Mouse (Mus musculus) Patski (cell line): ENCODE results near the gene Hist1h4k. TPM values are rescaled to one million over a fixed set of nuclear protein-coding genes. Genes with fewer than 3 reads are reported as not detected.

Experiments used
- ATAC-seq: fragments of 100-300 bp; one replicate; pipeline ENCODE4 v1.8.0; 2021
- CTCF ChIA-PET: fragments of 350-600 bp; sonication (Branson Sonifier 250); formaldehyde crosslinking; loops from one replicate; lab custom pipeline; 2022; ENCODE audit warnings: inconsistent platforms; lab: Charles Lee
- POLR2A ChIA-PET: fragments of 350-600 bp; sonication (Branson Sonifier 250); formaldehyde crosslinking; loops from one replicate; lab custom pipeline; 2022; ENCODE audit warnings: antibody characterized with exemption, inconsistent platforms; lab: Charles Lee
- DNase-seq: peaks from one replicate; pipeline ENCODE4 v3.0.0-alpha.2; 2011; ENCODE audit warnings: low read depth, low spot score
- H3K27me3 ChIP-seq: fragments of 371-371 bp; one replicate; pipeline ENCODE4 v1.5.1; 2021
- CTCF ChIP-seq: fragments of 100-300 bp; IDR thresholded peaks from one replicate; pipeline ENCODE4 v1.5.1; 2021
- in situ Hi-C: fragments of 300-500 bp; cut with MboI; formaldehyde crosslinking; loops from 3 replicates; pipeline ENCODE4 v1.11.1; 2018; ENCODE audit warnings: low pct_unique_long_range_greater_than_20kb, mixed read lengths
- polyA plus RNA-seq: library from polyadenylated mRNA; unstranded; gene quantifications from one replicate; pipeline ENCODE4 v1.2.3, GENCODE M21; 2021

The Hist1h4k gene
- polyA plus RNA-seq, 1 experiment from 2014 or later = 6.5 TPM

GRCm38 (mm10) chr13:21710821-21711525 lies 39.3 kb downstream of the Hist1h4k start:
- peaks cover 6% of the 10 kb centered on the region for H3K27me3 ChIP-seq
- POLR2A ChIA-PET = interaction anchor here (0.5 to 0.7 kb wide), 3 partner anchors 537 to 1818 kb away, joined by 3 to 4 read pairs (median 4); no protein-coding TSS in a partner anchor
- CTCF ChIA-PET = interaction anchor here (1.0 kb wide), 2 partner anchors 10 to 16 kb away, joined by 3 to 4 read pairs; no protein-coding TSS in a partner anchor
- DNase-seq (no peak), ATAC-seq (peak; percentile 69)
- TF ChIP-seq CTCF = no peak
- in situ Hi-C loops = loop anchor here (5.0 to 10.0 kb wide), 4 partner anchors 331 to 1824 kb away; partner anchors contain the start of genes Abt1, Hist1h2af, Hist1h2ag and Hist1h2bj

- peaks cover 10% of the 10 kb centered on the region for H3K27me3 ChIP-seq
- POLR2A ChIA-PET = no interaction called here
- in situ Hi-C loops = loop anchor here (5.0 to 10.0 kb wide), 4 partner anchors 332 to 1825 kb away; partner anchors contain the start of genes Abt1, Hist1h2af, Hist1h2ag and Hist1h2bj
- DNase-seq = peak; percentile 64
- peak; percentile 84 for ATAC-seq
- CTCF ChIA-PET = interaction anchor here (1.0 kb wide), 1 partner anchor 15 kb away, joined by 3 read pairs; no protein-coding TSS in a partner anchor
- TF ChIP-seq CTCF = peak; percentile 88
These were observed 40.1 kb downstream of the Hist1h4k start for GRCm38 (mm10) chr13:21710031-21710711.

- in situ Hi-C loops = no loop called here
- DNase-seq (no peak), ATAC-seq (no peak)
- no peak for TF ChIP-seq CTCF
- CTCF ChIA-PET = no interaction called here
- peaks cover 20% of the 10 kb centered on the region for H3K27me3 ChIP-seq
- POLR2A ChIA-PET = no interaction called here
These were observed 43.6 kb downstream of the Hist1h4k start for GRCm38 (mm10) chr13:21706669-21707068.

Other genes with a start within 250 kb of the Hist1h4k start
- gene Gm11273, start 249.1 kb downstream of the Hist1h4k start, polyA plus RNA-seq = 416 TPM
- gene Zkscan8, start 219.4 kb downstream of the Hist1h4k start, polyA plus RNA-seq = 12.5 TPM
- gene Olfr1366, start 207.7 kb downstream of the Hist1h4k start, polyA plus RNA-seq = 0.01 TPM
- gene Olfr1535, start 190.6 kb downstream of the Hist1h4k start, polyA plus RNA-seq = 0.09 TPM
- gene Olfr1364, start 168.7 kb downstream of the Hist1h4k start, polyA plus RNA-seq = not detected
- gene Olfr1362, start 136.5 kb downstream of the Hist1h4k start, polyA plus RNA-seq = not detected
- not detected for gene Olfr11, start 108.0 kb downstream of the Hist1h4k start, polyA plus RNA-seq
- gene Olfr1361, start 87.1 kb downstream of the Hist1h4k start, polyA plus RNA-seq = not detected
- not detected for gene Olfr1360, start 73.1 kb downstream of the Hist1h4k start, polyA plus RNA-seq
- not detected for gene Olfr1359, start 52.4 kb downstream of the Hist1h4k start, polyA plus RNA-seq
- gene Hist1h2bl, start 34.4 kb downstream of the Hist1h4k start, polyA plus RNA-seq = 1.1 TPM
- gene Hist1h2ai, start 34.1 kb downstream of the Hist1h4k start, polyA plus RNA-seq = not detected
- gene Hist1h3h, start 32.8 kb downstream of the Hist1h4k start, polyA plus RNA-seq = 4.9 TPM
- not detected for gene Hist1h2bm, start 28.5 kb downstream of the Hist1h4k start, polyA plus RNA-seq
- gene Hist1h4j, start 15.4 kb downstream of the Hist1h4k start, polyA plus RNA-seq = 1.2 TPM
- not detected for gene Hist1h2ak, start 3.3 kb upstream of the Hist1h4k start, polyA plus RNA-seq
- gene Hist1h2bn, start 3.6 kb upstream of the Hist1h4k start, polyA plus RNA-seq = 4.9 TPM
- gene Hist1h1b, start 30.1 kb upstream of the Hist1h4k start, polyA plus RNA-seq = 1.4 TPM
- gene Hist1h3i, start 32.9 kb upstream of the Hist1h4k start, polyA plus RNA-seq = 1.6 TPM
- gene Hist1h2an, start 36.7 kb upstream of the Hist1h4k start, polyA plus RNA-seq = 4.5 TPM
- gene Hist1h2bp, start 37.0 kb upstream of the Hist1h4k start, polyA plus RNA-seq = 0.45 TPM
- gene Hist1h2bq, start 59.7 kb upstream of the Hist1h4k start, polyA plus RNA-seq = 35.6 TPM
- not detected for gene Hist1h2ao, start 60.0 kb upstream of the Hist1h4k start, polyA plus RNA-seq
- 1.0 TPM for gene Hist1h4m, start 61.2 kb upstream of the Hist1h4k start, polyA plus RNA-seq
- gene Hist1h4n, start 81.7 kb upstream of the Hist1h4k start, polyA plus RNA-seq = not detected
- 0.60 TPM for gene Hist1h2ap, start 83.0 kb upstream of the Hist1h4k start, polyA plus RNA-seq
- gene Hist1h2br, start 83.2 kb upstream of the Hist1h4k start, polyA plus RNA-seq = 36.6 TPM
- 7.7 TPM for gene Zfp184, start 194.6 kb upstream of the Hist1h4k start, polyA plus RNA-seq
- gene Pom121l2, start 230.7 kb upstream of the Hist1h4k start, polyA plus RNA-seq = not detected